Mouse (Mus musculus) urinary bladder, postnatal 36 days (tissue): Measurements from ENCODE around the gene Inpp5f.
A peak's percentile ranks its signal among the peaks of the same experiment; 100 is the strongest.

Experiments
- DNase-seq, 2 experiments: peaks; one replicate each; pipeline ENCODE4 v3.0.0; 2022; ENCODE audit warnings: low spot score in 2 of 2, mixed read lengths in 1 of 2

The Inpp5f gene

GRCm38 (mm10) chr7:128739116-128739461 is 128.0 kb downstream of the Inpp5f start:
- no peak for DNase-seq

DNA sequence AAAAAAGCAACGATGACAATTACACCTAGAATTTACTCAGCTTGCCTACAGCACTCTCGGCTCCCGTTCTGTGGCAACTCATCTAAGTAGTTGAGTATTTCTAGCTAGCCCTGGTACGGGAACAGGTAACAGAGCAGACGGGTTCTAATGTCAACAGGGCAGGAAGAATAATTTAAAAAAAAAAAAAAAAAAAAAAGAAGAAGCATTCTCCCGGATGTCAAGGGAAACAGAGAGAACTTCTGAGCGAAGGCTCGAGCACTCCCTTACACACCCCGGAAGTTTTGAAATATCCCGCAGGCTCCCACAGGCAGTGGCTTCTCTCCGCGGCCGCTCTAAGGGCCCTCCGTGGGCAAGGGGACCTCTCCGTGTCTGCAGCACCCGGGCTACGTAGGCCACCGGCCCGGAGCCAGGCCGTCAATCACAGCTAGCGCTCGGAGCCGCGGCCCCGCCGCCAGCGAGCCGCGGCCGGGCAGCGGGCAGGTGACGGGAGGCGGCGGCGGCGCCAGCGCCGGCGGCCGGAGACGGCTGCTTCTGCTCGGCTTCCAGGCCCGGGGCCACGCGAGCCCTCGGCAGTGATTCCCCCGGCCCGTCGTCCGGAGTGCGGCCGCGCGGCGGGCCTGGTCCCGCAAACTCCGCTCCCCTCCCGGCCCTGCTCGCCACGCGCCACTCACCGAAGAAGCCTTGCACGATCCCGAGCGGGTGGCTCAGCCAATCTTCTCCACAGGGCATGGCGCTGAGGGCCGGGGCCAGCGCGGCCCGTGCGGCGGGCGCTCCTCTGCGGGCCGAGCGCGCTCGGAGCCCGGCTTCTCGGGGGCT is 128.5 kb downstream of the Inpp5f start:
- peak; percentile 46 to 57 for DNase-seq

DNA sequence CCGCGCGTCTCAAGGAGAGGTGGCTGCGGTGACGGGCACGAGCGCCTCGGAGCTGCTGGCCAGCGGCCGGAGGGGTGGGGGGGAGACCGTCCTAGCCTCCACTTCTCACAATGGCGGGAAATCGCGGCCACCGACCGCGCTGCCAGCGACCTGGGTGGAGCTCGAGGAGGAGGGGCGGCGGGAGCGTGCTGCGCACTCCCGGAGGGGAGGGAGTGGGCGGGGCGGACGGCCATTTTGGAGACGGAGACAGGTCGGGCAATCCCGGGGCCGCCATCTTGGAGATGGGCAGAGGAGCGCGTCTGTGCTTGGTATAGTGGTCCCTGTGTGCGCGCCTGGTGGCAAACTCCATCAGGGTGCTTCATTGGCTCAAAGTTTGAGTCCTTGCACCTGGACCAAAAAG is 129.2 kb downstream of the Inpp5f start, which contains the start of gene Mcmbp:
Mcmbp (minus strand) TSS at position 162 of the 400 bp plus-strand sequence.
- DNase-seq: peak; percentile 95 to 98

GRCm38 (mm10) chr7:128743898-128744297 is 132.8 kb downstream of the Inpp5f start:
- DNase-seq: no peak

- peak; percentile 98 to 99 for DNase-seq
Observed at GRCm38 (mm10) chr7:128744684-128745485, 133.8 kb downstream of the Inpp5f start, which contains the start of gene Sec23ip. Sec23ip (plus strand) TSS chr7:128744943.
